Mouse (Mus musculus): ENCODE measurements around the gene Acvr2b. TPM values are rescaled to one million over a fixed set of nuclear protein-coding genes. Genes with fewer than 3 reads are reported as not detected.

Gene Acvr2b
- polyA plus RNA-seq, 1 experiment from 2014 or later: 16.4 TPM

- H3K9ac ChIP-seq (ENCODE audit: low read depth, low read length): no peak overlapping the region
- ATAC-seq (replicated peaks; ENCODE audit: low FRiP score) (no peak), DNase-seq (ENCODE audit: low spot score) (no peak)
- H3K9me3 ChIP-seq (ENCODE audit: control insufficient read depth, low read length): no peaks in the 10 kb centered on the region
- no peaks in the 10 kb centered on the region for H3K27me3 ChIP-seq (replicated peaks; ENCODE audit: control insufficient read depth, insufficient read depth, low read length)
- H3K4me2 ChIP-seq: no peak overlapping the region
- no peaks in the 10 kb centered on the region for H3K4me1 ChIP-seq (replicated peaks; ENCODE audit: control insufficient read depth, insufficient read depth, low read length)
- no peak overlapping the region for H3K4me3 ChIP-seq (ENCODE audit: low read depth, low read length)
- 84% methylated on average over 9 of the region's 9 CpGs for WGBS
- no peak overlapping the region for H3K27ac ChIP-seq (ENCODE audit: low read depth, low read length)
- H3K36me3 ChIP-seq (ENCODE audit: control insufficient read depth, insufficient read depth, low read length): peaks cover 9% of the 10 kb centered on the region; the same call in 1 of the 2 replicates
Observed at GRCm38 (mm10) chr9:119438498-119439000, 36.6 kb downstream of the Acvr2b start.

- no peaks in the 10 kb centered on the region for H3K9me3 ChIP-seq (ENCODE audit: control insufficient read depth, low read length)
- peak; percentile 90 for ATAC-seq (replicated peaks; ENCODE audit: low FRiP score)
- no peaks in the 10 kb centered on the region for H3K27me3 ChIP-seq (replicated peaks; ENCODE audit: control insufficient read depth, insufficient read depth, low read length)
- H3K27ac ChIP-seq (ENCODE audit: low read depth, low read length): peak within 1 kb of the TSS; percentile 59; the same call in 1 of the 2 replicates
- peak within 1 kb of the TSS; percentile 83 for H3K4me3 ChIP-seq (ENCODE audit: low read depth, low read length)
- H3K4me2 ChIP-seq: peak within 1 kb of the TSS; percentile 84
- peaks cover 5% of the 10 kb centered on the region; the same call in 1 of the 2 replicates for H3K4me1 ChIP-seq (replicated peaks; ENCODE audit: control insufficient read depth, insufficient read depth, low read length)
- WGBS: under 1% methylated on average over 52 of the region's 52 CpGs
- peak; percentile 97 for DNase-seq (ENCODE audit: low spot score)
- peaks cover 15% of the 10 kb centered on the region for H3K36me3 ChIP-seq (ENCODE audit: control insufficient read depth, insufficient read depth, low read length)
- H3K9ac ChIP-seq (ENCODE audit: low read depth, low read length): peak within 1 kb of the TSS; percentile 85
Observed at GRCm38 (mm10) chr9:119444738-119445429, 43.0 kb downstream of the Acvr2b start, which contains the start of gene Exog. TSS of gene Exog (plus strand) at chr9:119444943.

GRCm38 (mm10) chr9:119445737-119446136, 43.8 kb downstream of the Acvr2b start:
- WGBS: 19% methylated on average over 6 of the region's 6 CpGs
- H3K9me3 ChIP-seq (ENCODE audit: control insufficient read depth, low read length): no peaks in the 10 kb centered on the region
- no peak; the same call in 1 of the 2 replicates for ATAC-seq (replicated peaks; ENCODE audit: low FRiP score)
- H3K27me3 ChIP-seq (replicated peaks; ENCODE audit: control insufficient read depth, insufficient read depth, low read length): no peaks in the 10 kb centered on the region
- peak overlapping the region; percentile 85 for H3K9ac ChIP-seq (ENCODE audit: low read depth, low read length)
- no peak for DNase-seq (ENCODE audit: low spot score)
- H3K4me1 ChIP-seq (replicated peaks; ENCODE audit: control insufficient read depth, insufficient read depth, low read length): peaks cover 5% of the 10 kb centered on the region; the same call in 1 of the 2 replicates
- no peak overlapping the region for H3K27ac ChIP-seq (ENCODE audit: low read depth, low read length)
- H3K36me3 ChIP-seq (ENCODE audit: control insufficient read depth, insufficient read depth, low read length): peaks cover 21% of the 10 kb centered on the region
- H3K4me2 ChIP-seq: peak overlapping the region; percentile 84
- H3K4me3 ChIP-seq (ENCODE audit: low read depth, low read length): peak overlapping the region; percentile 83

- H3K4me3 ChIP-seq (ENCODE audit: low read depth, low read length): no peak overlapping the region
- WGBS: 90% methylated on average over 14 of the region's 14 CpGs
- H3K36me3 ChIP-seq (ENCODE audit: control insufficient read depth, insufficient read depth, low read length): peaks cover 6% of the 10 kb centered on the region; the same call in 1 of the 2 replicates
- ATAC-seq (replicated peaks; ENCODE audit: low FRiP score) (no peak), DNase-seq (ENCODE audit: low spot score) (no peak)
- no peak overlapping the region for H3K27ac ChIP-seq (ENCODE audit: low read depth, low read length)
- no peaks in the 10 kb centered on the region for H3K27me3 ChIP-seq (replicated peaks; ENCODE audit: control insufficient read depth, insufficient read depth, low read length)
- no peak overlapping the region for H3K4me2 ChIP-seq
- H3K9ac ChIP-seq (ENCODE audit: low read depth, low read length): no peak overlapping the region
- H3K9me3 ChIP-seq (ENCODE audit: control insufficient read depth, low read length): no peaks in the 10 kb centered on the region
- H3K4me1 ChIP-seq (replicated peaks; ENCODE audit: control insufficient read depth, insufficient read depth, low read length): no peaks in the 10 kb centered on the region
Observed at GRCm38 (mm10) chr9:119455967-119456366, 54.0 kb downstream of the Acvr2b start.

GRCm38 (mm10) chr9:119457122-119457521, 55.2 kb downstream of the Acvr2b start:
- H3K36me3 ChIP-seq (ENCODE audit: control insufficient read depth, insufficient read depth, low read length): peaks cover 1% of the 10 kb centered on the region; the same call in 1 of the 2 replicates
- no peaks in the 10 kb centered on the region for H3K27me3 ChIP-seq (replicated peaks; ENCODE audit: control insufficient read depth, insufficient read depth, low read length)
- no peaks in the 10 kb centered on the region for H3K9me3 ChIP-seq (ENCODE audit: control insufficient read depth, low read length)
- no peaks in the 10 kb centered on the region for H3K4me1 ChIP-seq (replicated peaks; ENCODE audit: control insufficient read depth, insufficient read depth, low read length)
- no peak overlapping the region for H3K4me3 ChIP-seq (ENCODE audit: low read depth, low read length)
- WGBS: 86% methylated on average over 14 of the region's 14 CpGs
- H3K27ac ChIP-seq (ENCODE audit: low read depth, low read length): no peak overlapping the region
- H3K9ac ChIP-seq (ENCODE audit: low read depth, low read length): no peak overlapping the region
- no peak overlapping the region for H3K4me2 ChIP-seq
- ATAC-seq (replicated peaks; ENCODE audit: low FRiP score) (no peak), DNase-seq (ENCODE audit: low spot score) (no peak)

- Histone ChIP-seq H3K4me3 (ENCODE audit: low read depth, low read length) (no peak overlapping the region), H3K9me3 (ENCODE audit: control insufficient read depth, low read length) (no peaks in the 10 kb centered on the region), H3K4me2 (no peak overlapping the region), H3K9ac (ENCODE audit: low read depth, low read length) (no peak overlapping the region), H3K36me3 (ENCODE audit: control insufficient read depth, insufficient read depth, low read length) (peaks cover 27% of the 10 kb centered on the region), H3K27ac (ENCODE audit: low read depth, low read length) (no peak overlapping the region), H3K27me3 (replicated peaks; ENCODE audit: control insufficient read depth, insufficient read depth, low read length) (no peaks in the 10 kb centered on the region), H3K4me1 (replicated peaks; ENCODE audit: control insufficient read depth, insufficient read depth, low read length) (no peaks in the 10 kb centered on the region)
- WGBS: 53% methylated on average over 8 of the region's 8 CpGs
- ATAC-seq (replicated peaks; ENCODE audit: low FRiP score) (0 out of 2 replicates have a peak, but pooled peaks have one; percentile 48), DNase-seq (ENCODE audit: low spot score) (no peak)
Observed at GRCm38 (mm10) chr9:119460410-119460809, 58.5 kb downstream of the Acvr2b start.

- Histone ChIP-seq H3K9ac (ENCODE audit: low read depth, low read length) (no peak overlapping the region), H3K4me3 (ENCODE audit: low read depth, low read length) (no peak overlapping the region), H3K27ac (ENCODE audit: low read depth, low read length) (no peak overlapping the region), H3K9me3 (ENCODE audit: control insufficient read depth, low read length) (no peaks in the 10 kb centered on the region), H3K27me3 (replicated peaks; ENCODE audit: control insufficient read depth, insufficient read depth, low read length) (no peaks in the 10 kb centered on the region), H3K4me1 (replicated peaks; ENCODE audit: control insufficient read depth, insufficient read depth, low read length) (peaks cover 10% of the 10 kb centered on the region), H3K36me3 (ENCODE audit: control insufficient read depth, insufficient read depth, low read length) (peaks cover 33% of the 10 kb centered on the region), H3K4me2 (no peak overlapping the region)
- ATAC-seq (replicated peaks; ENCODE audit: low FRiP score): no peak
- DNase-seq (ENCODE audit: low spot score): no peak
- 87% methylated on average over 6 of the region's 6 CpGs for WGBS
Observed at GRCm38 (mm10) chr9:119465056-119465455, 63.1 kb downstream of the Acvr2b start.

- no peak for DNase-seq (ENCODE audit: low spot score)
- no peak for ATAC-seq (replicated peaks; ENCODE audit: low FRiP score)
- H3K4me2 ChIP-seq: no peak overlapping the region
- peaks cover 33% of the 10 kb centered on the region for H3K36me3 ChIP-seq (ENCODE audit: control insufficient read depth, insufficient read depth, low read length)
- no peak overlapping the region for H3K4me3 ChIP-seq (ENCODE audit: low read depth, low read length)
- H3K4me1 ChIP-seq (replicated peaks; ENCODE audit: control insufficient read depth, insufficient read depth, low read length): peaks cover 12% of the 10 kb centered on the region
- no peaks in the 10 kb centered on the region for H3K9me3 ChIP-seq (ENCODE audit: control insufficient read depth, low read length)
- no peak overlapping the region for H3K27ac ChIP-seq (ENCODE audit: low read depth, low read length)
- H3K9ac ChIP-seq (ENCODE audit: low read depth, low read length): no peak overlapping the region
- 73% methylated on average over 7 of the region's 7 CpGs for WGBS
- no peaks in the 10 kb centered on the region for H3K27me3 ChIP-seq (replicated peaks; ENCODE audit: control insufficient read depth, insufficient read depth, low read length)
Observed at GRCm38 (mm10) chr9:119465595-119465994, 63.7 kb downstream of the Acvr2b start.
